Mouse (Mus musculus) NIH3T3 (cell line): ENCODE measurements around the gene Tfap2d.

Experiments used
- DNase-seq: peaks from one replicate; pipeline ENCODE4 v3.0.0-alpha.2; 2012; ENCODE audit warnings: low read depth

Tfap2d gene

GRCm38 (mm10) chr1:19102631-19103030, at the start of gene Tfap2d:
Tfap2d (plus strand) TSS chr1:19103022.
- no peak for DNase-seq

- DNase-seq: peak; percentile 4
Measured at GRCm38 (mm10) chr1:19056300-19056699, 46.5 kb upstream of the Tfap2d start.

GRCm38 (mm10) chr1:19056861-19057260, 46.0 kb upstream of the Tfap2d start:
- no peak for DNase-seq

- DNase-seq: peak; percentile 25
Measured at GRCm38 (mm10) chr1:19088078-19088477, 14.7 kb upstream of the Tfap2d start.

DNA sequence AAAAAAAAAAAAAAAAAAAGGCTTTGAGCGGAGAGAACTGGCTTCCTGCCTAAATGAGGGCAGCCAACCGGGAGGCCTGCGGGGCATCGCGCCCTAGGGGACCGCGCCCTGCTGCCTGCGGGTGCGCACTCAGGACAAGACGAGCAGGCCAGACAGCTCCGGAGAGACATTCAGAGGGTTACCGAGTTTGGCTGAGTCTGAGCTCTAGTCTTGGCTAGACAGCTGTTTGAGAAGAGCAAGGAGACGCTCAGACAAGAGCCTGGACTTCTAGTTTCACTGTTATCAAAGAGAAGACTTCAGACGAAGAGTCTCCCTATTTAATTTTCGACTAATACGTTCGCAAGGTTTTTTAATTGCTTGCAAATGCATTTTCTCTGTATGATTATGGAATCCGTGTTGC, 5.9 kb upstream of the Tfap2d start:
- no peak for DNase-seq

GRCm38 (mm10) chr1:19103316-19103715, 494 bp downstream of the Tfap2d start:
- no peak for DNase-seq

DNA sequence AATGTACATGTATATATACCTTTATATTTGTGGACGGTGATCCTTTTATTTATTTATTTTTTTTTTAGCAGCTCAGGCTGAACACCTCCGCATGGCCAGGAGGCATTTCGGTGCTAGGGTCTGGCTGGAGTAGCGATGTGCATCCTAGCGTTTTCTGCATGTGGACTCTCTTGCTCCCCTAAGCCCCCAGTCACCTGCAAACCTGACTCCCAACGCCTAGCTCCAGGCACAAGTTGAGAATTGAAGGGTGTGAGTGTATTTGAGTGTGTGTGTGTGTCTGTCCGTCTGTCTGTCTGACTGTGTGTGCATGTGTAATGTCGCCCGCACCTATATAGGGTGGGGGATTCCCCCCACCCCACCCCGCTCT, 937 bp downstream of the Tfap2d start:
- DNase-seq: no peak

DNA sequence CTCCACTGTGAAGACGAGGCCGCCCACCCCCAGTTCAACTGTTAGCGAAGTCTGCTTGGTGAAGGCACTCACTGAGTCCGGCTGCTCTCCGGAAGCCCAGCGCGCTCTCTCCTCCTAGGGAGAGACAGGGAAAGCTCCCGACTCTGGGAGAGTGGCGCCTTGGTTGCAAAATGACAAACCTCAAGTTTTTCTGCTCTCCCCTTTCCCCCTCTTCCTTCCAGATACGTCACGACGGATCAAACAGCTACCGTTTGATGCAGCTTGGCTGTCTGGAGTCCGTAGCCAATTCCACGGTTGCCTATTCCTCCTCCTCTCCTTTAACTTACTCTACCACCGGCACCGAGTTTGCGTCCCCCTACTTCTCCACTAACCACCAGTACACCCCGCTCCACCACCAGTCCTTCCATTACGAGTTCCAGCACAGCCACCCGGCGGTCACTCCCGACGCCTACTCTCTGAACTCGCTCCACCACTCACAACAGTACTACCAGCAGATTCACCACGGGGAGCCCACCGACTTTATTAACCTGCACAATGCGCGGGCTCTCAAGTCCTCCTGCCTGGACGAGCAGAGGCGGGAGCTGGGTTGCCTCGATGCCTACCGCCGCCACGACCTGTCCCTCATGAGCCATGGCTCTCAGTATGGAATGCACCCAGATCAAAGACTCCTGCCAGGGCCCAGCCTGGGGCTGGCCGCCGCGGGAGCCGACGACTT, 1.5 kb downstream of the Tfap2d start:
- no peak for DNase-seq

GRCm38 (mm10) chr1:19106401-19106800, 3.6 kb downstream of the Tfap2d start:
- DNase-seq: no peak

DNA sequence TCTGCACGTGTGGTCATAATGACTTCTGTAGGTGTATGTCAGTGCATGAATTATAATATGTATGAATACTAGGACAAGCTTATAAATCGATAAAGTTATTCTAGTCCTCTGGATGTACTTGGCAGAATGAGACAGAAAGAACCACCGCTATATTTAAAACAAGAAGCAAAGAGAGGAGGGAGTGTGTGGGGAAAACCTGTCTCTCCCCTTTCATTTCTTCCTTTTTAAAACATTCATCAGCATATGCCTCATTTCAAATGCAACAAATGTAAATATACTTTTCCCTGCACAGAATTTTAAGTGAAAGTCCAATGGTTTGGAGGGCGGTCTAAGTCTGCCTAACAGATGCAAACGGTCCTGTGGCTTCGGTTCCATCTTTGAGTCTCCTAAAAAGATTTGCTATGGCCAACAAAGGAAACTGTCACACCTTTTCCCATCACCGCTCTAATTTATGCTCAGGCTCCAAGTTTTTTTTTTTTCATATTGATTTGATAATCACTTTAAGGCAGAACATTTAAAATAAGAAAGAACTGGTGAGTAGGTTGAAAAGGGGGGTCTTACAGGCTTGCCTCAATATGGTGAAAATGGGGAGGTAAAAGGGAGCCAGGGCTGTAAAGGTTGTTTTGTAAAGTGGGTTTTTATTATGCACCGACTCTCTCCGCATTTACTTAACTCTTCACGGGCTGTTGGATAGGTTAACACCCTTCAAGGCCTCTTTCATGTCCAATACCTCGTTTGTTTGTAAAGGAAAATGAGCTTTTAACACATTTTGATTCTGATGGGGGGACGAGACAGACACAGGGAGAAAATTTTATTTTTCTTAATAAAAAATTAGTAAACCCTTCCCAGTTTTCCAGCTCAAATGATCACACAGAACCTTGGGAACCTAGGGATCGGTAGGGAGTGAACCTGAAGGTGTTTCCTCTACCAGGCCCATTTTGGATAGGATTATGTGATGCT, 4.3 kb downstream of the Tfap2d start:
- DNase-seq: no peak

DNA sequence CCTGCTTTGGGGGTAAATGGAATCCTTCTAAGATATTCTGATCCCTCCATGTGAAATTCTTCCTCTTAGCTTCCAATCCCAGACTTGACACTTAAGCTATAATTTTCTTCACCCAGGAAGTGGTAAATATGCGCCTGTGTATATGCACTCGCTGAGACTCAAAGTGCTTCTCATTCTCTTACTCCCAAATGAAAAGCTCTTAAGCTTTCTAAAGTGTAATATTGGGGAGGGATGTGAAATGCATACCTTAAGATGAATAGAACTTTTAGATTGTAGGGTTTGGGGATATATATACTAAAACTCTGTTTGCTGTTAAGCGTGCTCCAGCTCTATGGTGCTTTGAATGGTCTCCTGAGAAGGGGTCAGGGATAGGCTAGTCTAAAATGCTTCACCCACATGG, 5.0 kb downstream of the Tfap2d start:
- DNase-seq: no peak

DNA sequence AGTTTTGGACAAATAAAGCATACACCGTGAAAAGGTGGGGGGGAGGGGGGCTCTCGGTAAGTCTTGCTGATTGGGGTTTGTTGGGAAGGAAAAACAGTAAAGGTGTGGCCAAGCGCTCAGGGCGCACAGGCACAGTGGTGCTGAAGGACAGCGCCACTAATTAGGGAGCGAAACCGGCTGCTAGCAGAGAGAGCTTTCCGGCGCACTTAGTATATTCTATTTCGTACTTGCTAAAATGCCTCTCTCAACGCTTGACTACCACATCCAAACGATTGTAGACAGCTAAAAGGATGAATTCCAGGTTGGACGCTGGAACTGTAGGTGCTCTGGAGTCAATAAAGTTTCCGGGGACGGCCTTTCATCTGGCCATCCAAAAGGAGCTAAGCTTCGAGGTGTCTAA, 6.9 kb downstream of the Tfap2d start:
- DNase-seq: peak; percentile 53

GRCm38 (mm10) chr1:19110211-19110610, 7.4 kb downstream of the Tfap2d start:
- DNase-seq: no peak

DNA sequence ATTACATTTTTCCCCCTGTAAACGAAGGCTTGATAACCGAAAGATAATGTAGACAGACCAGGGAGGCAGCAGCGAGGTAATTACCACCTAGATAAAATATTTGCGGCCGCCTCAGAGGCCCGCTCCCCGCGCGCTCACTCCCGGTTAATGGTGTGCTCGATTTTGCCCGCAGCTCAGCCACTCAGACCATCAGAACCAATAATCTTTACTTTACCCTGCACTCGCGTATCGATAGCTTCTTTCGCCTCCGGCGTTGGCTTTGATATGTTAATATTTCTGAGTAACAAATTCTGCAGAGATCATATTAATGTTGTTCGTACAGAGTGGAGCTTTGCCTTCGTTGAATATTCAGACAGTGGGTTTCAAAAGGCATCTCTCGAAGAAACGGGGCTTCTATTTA, 8.2 kb downstream of the Tfap2d start:
- no peak for DNase-seq

DNA sequence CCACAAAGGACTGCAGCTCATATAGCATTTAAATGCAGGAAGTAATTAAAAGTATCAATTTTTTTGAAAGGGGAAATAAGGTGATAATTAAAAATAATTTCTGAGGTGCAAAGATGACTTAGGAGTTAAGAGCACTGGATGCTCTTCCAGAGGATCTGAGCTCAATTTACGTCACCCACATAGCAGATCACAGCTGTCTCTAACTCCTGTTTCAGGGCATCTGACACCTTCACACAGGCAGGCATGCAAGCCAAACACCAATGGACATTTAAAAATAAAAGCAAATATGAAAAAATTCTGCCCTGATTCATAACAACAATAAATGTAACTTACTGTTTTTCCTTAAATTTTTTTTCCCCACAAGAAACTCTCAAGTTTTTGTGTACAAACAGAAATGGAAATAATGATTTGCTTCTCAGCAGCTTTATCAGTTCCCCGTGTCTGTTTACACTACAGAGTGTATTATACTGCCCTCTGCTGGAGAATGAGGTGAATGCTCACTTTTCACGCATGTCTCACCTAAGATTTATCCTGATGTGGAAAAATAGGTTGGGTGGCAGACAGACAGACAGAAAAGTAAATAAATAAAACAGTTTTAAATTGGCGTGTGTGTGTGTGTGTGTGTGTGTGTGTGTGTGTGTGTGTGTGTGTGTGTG, 76.0 kb downstream of the Tfap2d start:
- peak; percentile 66 for DNase-seq

DNA sequence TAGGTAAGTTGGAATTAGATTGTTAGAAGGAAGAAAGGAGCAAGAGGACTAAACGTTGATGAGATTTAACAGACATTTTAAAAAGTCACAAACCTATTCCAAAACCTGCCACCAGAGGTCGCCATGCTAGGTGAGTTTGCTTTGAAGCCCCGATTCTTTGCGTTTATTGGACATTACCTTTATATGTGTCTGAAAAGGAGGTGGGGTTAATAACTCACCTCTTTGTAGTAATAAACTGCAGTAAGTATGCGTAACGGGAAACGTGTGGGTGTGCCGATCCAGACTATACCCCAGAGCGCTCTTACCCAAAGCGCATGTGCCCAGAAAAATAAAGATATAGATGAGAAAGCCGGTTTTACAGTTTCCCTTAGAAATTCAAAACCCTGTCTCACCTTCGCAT, 102.8 kb downstream of the Tfap2d start:
- DNase-seq: peak; percentile 53

- peak; percentile 44 for DNase-seq
Measured at GRCm38 (mm10) chr1:19206194-19206593, 103.4 kb downstream of the Tfap2d start.

DNA sequence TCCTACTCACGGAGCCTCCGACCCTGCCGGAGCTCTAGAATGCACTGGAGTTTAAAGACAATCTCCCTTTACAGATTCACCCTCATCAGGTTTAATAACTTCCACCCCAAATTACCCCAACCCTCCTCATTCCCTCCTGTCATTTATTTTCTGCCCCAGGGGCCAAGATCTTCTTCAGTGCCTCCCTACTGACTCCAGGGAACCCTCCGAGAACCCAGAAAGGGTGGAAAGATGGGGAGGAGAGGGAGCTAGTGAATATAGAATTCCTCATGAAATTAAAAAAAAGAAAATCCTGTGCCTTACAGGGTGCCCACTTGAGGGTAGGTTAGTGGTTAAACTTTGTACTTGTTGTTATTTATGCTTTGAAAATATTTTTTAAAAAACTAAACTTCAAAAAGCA, 104.8 kb downstream of the Tfap2d start:
- DNase-seq: no peak

GRCm38 (mm10) chr1:19208641-19209358, 106.0 kb downstream of the Tfap2d start, which contains the start of gene Tfap2b:
Tfap2b (plus strand) TSS chr1:19208914.
- no peak for DNase-seq

DNA sequence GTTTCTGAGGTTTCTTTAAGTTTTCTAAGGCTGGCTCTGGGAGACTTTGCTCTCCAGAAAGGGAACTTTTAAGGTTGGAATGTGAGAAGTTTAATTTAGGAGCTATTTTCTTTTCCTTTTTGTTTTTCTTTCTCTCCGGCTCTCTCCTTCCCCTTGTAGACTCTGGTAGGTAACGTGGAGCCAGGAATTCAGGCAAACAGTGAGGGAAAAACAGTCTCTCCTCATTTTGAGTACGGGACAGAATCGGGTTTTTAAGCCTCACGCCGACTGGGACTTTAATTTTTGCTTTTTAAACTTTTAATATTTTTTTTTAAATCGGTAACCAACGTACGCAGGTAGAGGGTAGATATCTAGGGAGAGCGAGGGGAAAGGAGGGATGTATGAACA, 106.5 kb downstream of the Tfap2d start:
- DNase-seq: no peak

DNA sequence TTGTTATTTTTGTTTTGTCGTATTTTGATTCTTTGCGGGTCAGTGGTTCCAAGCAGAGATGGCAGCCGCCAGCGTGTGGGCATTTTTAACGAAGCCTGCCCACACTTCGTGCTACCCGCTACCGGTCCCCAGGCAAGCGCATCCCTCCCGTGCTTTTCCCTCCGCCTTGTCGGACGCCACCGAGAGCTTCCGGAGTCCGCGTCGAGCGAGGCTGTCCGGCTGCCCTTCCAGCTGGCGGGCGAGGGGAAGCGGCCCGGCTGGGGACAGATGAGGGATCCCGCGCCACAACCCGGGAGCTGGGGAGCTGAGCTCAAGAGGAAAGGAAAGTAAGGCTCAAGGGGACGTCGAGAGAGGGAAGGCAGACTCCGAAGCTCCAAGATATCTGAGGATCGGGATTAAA, 107.0 kb downstream of the Tfap2d start:
- DNase-seq: no peak
